Mouse (Mus musculus): Measurements from ENCODE around the gene Spag7.

The Spag7 gene

GRCm38 (mm10) chr11:70668771-70669505 lies at the start of gene Spag7:
TSS of gene Spag7 (minus strand) at chr11:70669416.
- DNase-seq (ENCODE audit: inconsistent ontology term) = peak; percentile 98

GRCm38 (mm10) chr11:70718481-70718880 lies 49.3 kb upstream of the Spag7 start:
- no peak for DNase-seq (ENCODE audit: inconsistent ontology term)

GRCm38 (mm10) chr11:70715832-70716231 lies 46.6 kb upstream of the Spag7 start:
- DNase-seq (ENCODE audit: inconsistent ontology term) = no peak

GRCm38 (mm10) chr11:70713222-70713621 lies 44.0 kb upstream of the Spag7 start:
- DNase-seq (ENCODE audit: inconsistent ontology term) = no peak

GRCm38 (mm10) chr11:70711026-70711425 lies 41.8 kb upstream of the Spag7 start:
- DNase-seq (ENCODE audit: inconsistent ontology term) = no peak

- no peak for DNase-seq (ENCODE audit: inconsistent ontology term)
Measured at GRCm38 (mm10) chr11:70706127-70706526, 36.9 kb upstream of the Spag7 start.

GRCm38 (mm10) chr11:70702781-70703180 lies 33.6 kb upstream of the Spag7 start:
- DNase-seq (ENCODE audit: inconsistent ontology term) = peak; percentile 31

GRCm38 (mm10) chr11:70701984-70702733 lies 32.9 kb upstream of the Spag7 start:
- DNase-seq (ENCODE audit: inconsistent ontology term) = no peak

GRCm38 (mm10) chr11:70701221-70701955 lies 32.2 kb upstream of the Spag7 start:
- no peak for DNase-seq (ENCODE audit: inconsistent ontology term)

GRCm38 (mm10) chr11:70700613-70701012 lies 31.4 kb upstream of the Spag7 start:
- peak; percentile 85 for DNase-seq (ENCODE audit: inconsistent ontology term)

- peak; percentile 97 for DNase-seq (ENCODE audit: inconsistent ontology term)
Measured at GRCm38 (mm10) chr11:70699722-70700556, 30.7 kb upstream of the Spag7 start, which contains the start of the genes Inca1 and Kif1c. TSS of gene Inca1 (minus strand) at chr11:70700155. TSS of gene Kif1c (plus strand) at chr11:70700548.

GRCm38 (mm10) chr11:70699051-70699450 lies 29.8 kb upstream of the Spag7 start:
- no peak for DNase-seq (ENCODE audit: inconsistent ontology term)

GRCm38 (mm10) chr11:70697376-70697775 lies 28.2 kb upstream of the Spag7 start:
- DNase-seq (ENCODE audit: inconsistent ontology term) = no peak

- no peak for DNase-seq (ENCODE audit: inconsistent ontology term)
Measured at GRCm38 (mm10) chr11:70693504-70693903, 24.3 kb upstream of the Spag7 start.

GRCm38 (mm10) chr11:70689578-70689977 lies 20.4 kb upstream of the Spag7 start:
- DNase-seq (ENCODE audit: inconsistent ontology term) = no peak

- peak; percentile 58 for DNase-seq (ENCODE audit: inconsistent ontology term)
Measured at GRCm38 (mm10) chr11:70688372-70688771, 19.2 kb upstream of the Spag7 start.

GRCm38 (mm10) chr11:70687601-70688199 lies 18.5 kb upstream of the Spag7 start, which contains the start of gene Camta2:
TSS of gene Camta2 (minus strand) at chr11:70688105.
- peak; percentile 90 for DNase-seq (ENCODE audit: inconsistent ontology term)

GRCm38 (mm10) chr11:70686901-70687566 lies 17.8 kb upstream of the Spag7 start:
- DNase-seq (ENCODE audit: inconsistent ontology term) = peak; percentile 27

- no peak for DNase-seq (ENCODE audit: inconsistent ontology term)
Measured at GRCm38 (mm10) chr11:70683640-70684039, 14.4 kb upstream of the Spag7 start.

- DNase-seq (ENCODE audit: inconsistent ontology term) = peak; percentile 78
Measured at GRCm38 (mm10) chr11:70681897-70682581, 12.8 kb upstream of the Spag7 start.
